8 mouse cellular contexts compared by ENCODE assay signal in genomic region chr9:121385091-121385748, GRCm38 (mm10).
DNase-seq lines count a peak whose midpoint lies in the region; ATAC-seq and TF ChIP-seq lines count a peak whose summit lies in the region.

No protein-coding gene starts in this region.

- 34% methylated on average over 16 of the region's 16 CpGs for WGBS in forebrain, embryonic 10.5 days
- 33% methylated on average over 16 of the region's 16 CpGs for WGBS in lung, postnatal 0 days

- H3K27me3 ChIP-seq in forebrain, embryonic 10.5 days (ENCODE audit: poor library complexity, severe bottlenecking), result no peaks in the 10 kb centered on the region
- H3K27me3 ChIP-seq in lung, postnatal 0 days (replicated peaks; ENCODE audit: insufficient read depth, low read length), result no peaks in the 10 kb centered on the region

- H3K9me3 ChIP-seq in ES-E14 (ENCODE audit: control insufficient read depth, insufficient read depth, low read depth, low read length), result no peaks in the 10 kb centered on the region
- H3K9me3 ChIP-seq in forebrain, embryonic 10.5 days, result no peaks in the 10 kb centered on the region
- no peaks in the 10 kb centered on the region for H3K9me3 ChIP-seq in lung, postnatal 0 days (ENCODE audit: low read length)

- DNase-seq in ES-E14 (ENCODE audit: low read depth, low spot score), result peak; percentile 87
- peak; percentile 92 for DNase-seq in brain, adult 2 months (ENCODE audit: low read depth, low spot score)
- peak; percentile 82 for DNase-seq in forebrain, embryonic 10.5 days (ENCODE audit: extremely low spot score, low spot score)
- DNase-seq in heart, postnatal 10 days, result peak; percentile 84 to 90
- peak; percentile 92 for DNase-seq in layer of hippocampus, postnatal 10 days (ENCODE audit: low spot score in 2 of 2)
- peak; percentile 87 for DNase-seq in lung, postnatal 0 days (ENCODE audit: low spot score)
- peak; percentile 75 for DNase-seq in retina, adult 2 months (ENCODE audit: low read depth, low spot score)
- DNase-seq in urinary bladder, postnatal 36 days (ENCODE audit: low spot score in 2 of 2), result peak; percentile 78 to 79

- H3K4me1 ChIP-seq in ES-E14 (ENCODE audit: control insufficient read depth in 2 of 2, insufficient read depth in 2 of 2, low read length in 2 of 2, poor library complexity in 1 of 2), result peaks cover 2 to 14% of the 10 kb centered on the region in 2 experiments; a peak in 1 of 4 replicates
- peaks cover 36% of the 10 kb centered on the region for H3K4me1 ChIP-seq in forebrain, embryonic 10.5 days
- peaks cover 10% of the 10 kb centered on the region; the same call in 1 of the 2 replicates for H3K4me1 ChIP-seq in lung, postnatal 0 days (ENCODE audit: insufficient read depth, low read depth, low read length)

- intact Hi-C loops in heart, postnatal 10 days (cut with DNase I), result loop anchor here (5.0 kb wide), 1 partner anchor 72 kb away; no protein-coding TSS in a partner anchor

- no peak for ATAC-seq in lung, postnatal 0 days

- peak; percentile 94 for TF ChIP-seq CTCF in lung, postnatal 0 days (IDR thresholded peaks at IDR 0.05)

- in situ Hi-C loops in ES-E14 (cut with MboI; ENCODE audit: low sequenced_read_pairs in 2 of 2, unreplicated experiment in 2 of 2), result no loop called here

- no peak for TF ChIP-seq EP300 in lung, postnatal 0 days (IDR thresholded peaks at IDR 0.05)

- H3K36me3 ChIP-seq in ES-E14 (ENCODE audit: control insufficient read depth, insufficient read depth, low read length, poor library complexity, severe bottlenecking), result no peaks in the 10 kb centered on the region; the same call in 1 of the 2 replicates
- H3K36me3 ChIP-seq in forebrain, embryonic 10.5 days (replicated peaks), result 0 out of 2 replicates have a peak, but pooled peaks cover 10% of the 10 kb centered on the region
- H3K36me3 ChIP-seq in lung, postnatal 0 days (ENCODE audit: insufficient read depth, low read length), result no peaks in the 10 kb centered on the region

- no peak overlapping the region for H3K27ac ChIP-seq in ES-E14 (ENCODE audit: insufficient read depth, low read depth, low read length, poor library complexity, severe bottlenecking)
- H3K27ac ChIP-seq in forebrain, embryonic 10.5 days, result peak overlapping the region; percentile 75
- no peak overlapping the region for H3K27ac ChIP-seq in lung, postnatal 0 days (ENCODE audit: low read length)

- H3K4me2 ChIP-seq in lung, postnatal 0 days (replicated peaks; ENCODE audit: low read depth, low read length), result no peak overlapping the region

- H3K9ac ChIP-seq in ES-E14 (ENCODE audit: insufficient read depth, low read depth, low read length, poor library complexity, severe bottlenecking), result peak overlapping the region; percentile 57
- H3K9ac ChIP-seq in lung, postnatal 0 days (replicated peaks; ENCODE audit: low read depth), result no peak overlapping the region

- peak overlapping the region; percentile 9 to 43; a peak in 3 of 4 replicates for H3K4me3 ChIP-seq in ES-E14 (ENCODE audit: insufficient read depth in 1 of 2, low read depth in 1 of 2, low read length in 2 of 2, poor library complexity in 1 of 2, severe bottlenecking in 1 of 2)
- no peak overlapping the region for H3K4me3 ChIP-seq in forebrain, embryonic 10.5 days
- H3K4me3 ChIP-seq in lung, postnatal 0 days (ENCODE audit: low read depth, low read length), result no peak overlapping the region

TF ChIP-seq in ES-E14, 5 proteins besides CTCF, POLR2A, EP300 and RAD21:
- TF ChIP-seq MAFK (IDR thresholded peaks at IDR 0.05; ENCODE audit: insufficient read depth, low read depth, low read length) (no peak), CHD2 (IDR thresholded peaks at IDR 0.05; ENCODE audit: low read depth, low read length) (no peak), HCFC1 (IDR thresholded peaks at IDR 0.05; ENCODE audit: borderline replicate concordance, insufficient read depth, low read length) (no peak), ZNF384 (IDR thresholded peaks at IDR 0.05; ENCODE audit: low read depth, low read length) (no peak), ZC3H11A (IDR thresholded peaks at IDR 0.05; ENCODE audit: borderline replicate concordance, low read depth, low read length) (no peak)

Comparison
In these comparisons a context has a peak if more than half of its experiments do, and no peak if none do; other contexts are left out.
1. H3K4me3 ChIP-seq: peak in ES-E14 (2 of 2); none in forebrain, embryonic 10.5 days (single experiment) and lung, postnatal 0 days (single experiment).
2. Peak in every context shown above with its lines, with median percentiles within 50 percentile points of each other: DNase-seq.